Mouse (Mus musculus) forebrain, embryonic 10.5 days (tissue): ENCODE data around the gene Phf21b. TPM values are rescaled to one million over a fixed set of nuclear protein-coding genes. Genes with fewer than 3 reads are reported as not detected.
"Not testable (repeated sequence)": the region's sequence is repeated elsewhere in the genome, so short reads cannot be mapped to it uniquely, and the experiment has no call there.

Source experiments
- DNase-seq: peaks from one replicate; pipeline ENCODE4 v3.0.0-alpha.2; 2017; ENCODE audit warnings: low spot score; ENCODE audit errors: extremely low spot score
- H3K27ac ChIP-seq: fragments of 300-500 bp; sonication (generic); 2 replicates; pipeline ENCODE4 v1.5.1; 2016; ENCODE audit warnings: mild to moderate bottlenecking
- H3K27me3 ChIP-seq: fragments of 300-500 bp; sonication (generic); 2 replicates; pipeline ENCODE4 v1.6.1; 2016; ENCODE audit warnings: mild to moderate bottlenecking; ENCODE audit not compliant: poor library complexity, severe bottlenecking
- H3K36me3 ChIP-seq: fragments of 300-500 bp; sonication (generic); replicated peaks from 2 replicates; pipeline ENCODE4 v1.6.1; 2016; ENCODE audit warnings: mild to moderate bottlenecking, moderate library complexity
- H3K4me1 ChIP-seq: fragments of 300-500 bp; sonication (generic); 2 replicates; pipeline ENCODE4 v1.6.1; 2016
- H3K4me3 ChIP-seq: fragments of 300-500 bp; sonication (generic); 2 replicates; pipeline ENCODE4 v1.5.1; 2016; ENCODE audit warnings: mild to moderate bottlenecking, moderate library complexity
- H3K9me3 ChIP-seq: fragments of 300-500 bp; sonication (generic); 2 replicates; pipeline ENCODE4 v1.6.1; 2016; ENCODE audit warnings: mild to moderate bottlenecking, moderate library complexity
- WGBS: fragments of 180-500 bp; shearing (Covaris S2); methylation state at CpG from one replicate; pipeline ENCODE4 v1.1.7; 2016; 5-methylcytosine and 5-hydroxymethylcytosine counted together
- polyA plus RNA-seq: library from polyadenylated mRNA; unstranded; fragments of >200 nt; fragmentation: Nextera tagmentation; extraction: Ambion mirVana; gene quantifications from 2 replicates; pipeline ENCODE4 v1.2.1, GENCODE M21; 2016

Gene Phf21b
- polyA plus RNA-seq, result 6.8 and 7.6 TPM in 2 replicates

- peak; percentile 91 for DNase-seq
- WGBS, result under 1% methylated on average over 72 of the region's 76 CpGs
- Histone ChIP-seq H3K4me3 (peak within 1 kb of the TSS; percentile 86), H3K27ac (peak within 1 kb of the TSS; percentile 92), H3K4me1 (peaks cover 52% of the 10 kb centered on the region), H3K27me3 (peaks cover 23% of the 10 kb centered on the region; the same call in 1 of the 2 replicates), H3K36me3 (peaks cover 1% of the 10 kb centered on the region; the same call in 1 of the 2 replicates), H3K9me3 (no peaks in the 10 kb centered on the region)
Observed at GRCm38 (mm10) chr15:84856006-84856995, at the start of gene Phf21b. TSS of gene Phf21b (minus strand) at chr15:84856049.

GRCm38 (mm10) chr15:84903843-84904385 lies 48.1 kb upstream of the Phf21b start:
- 67% methylated on average over 7 of the region's 7 CpGs for WGBS
- Histone ChIP-seq H3K9me3 (no peaks in the 10 kb centered on the region), H3K36me3 (no peaks in the 10 kb centered on the region), H3K27ac (no peak overlapping the region), H3K4me1 (peaks cover 4% of the 10 kb centered on the region; the same call in 1 of the 2 replicates), H3K4me3 (no peak overlapping the region), H3K27me3 (no peaks in the 10 kb centered on the region)
- no peak for DNase-seq

GRCm38 (mm10) chr15:84898077-84898476 lies 42.2 kb upstream of the Phf21b start:
- no peaks in the 10 kb centered on the region for H3K27me3 ChIP-seq
- no peak for DNase-seq
- no peak overlapping the region for H3K4me3 ChIP-seq
- H3K36me3 ChIP-seq, result no peaks in the 10 kb centered on the region
- WGBS, result 81% methylated on average over 7 of the region's 7 CpGs
- H3K27ac ChIP-seq, result no peak overlapping the region
- H3K9me3 ChIP-seq, result peaks cover 11% of the 10 kb centered on the region
- peaks cover 11% of the 10 kb centered on the region; the same call in 1 of the 2 replicates for H3K4me1 ChIP-seq

GRCm38 (mm10) chr15:84896664-84897063 lies 40.8 kb upstream of the Phf21b start:
- DNase-seq, result no peak
- H3K4me3 ChIP-seq, result no peak overlapping the region
- H3K36me3 ChIP-seq, result no peaks in the 10 kb centered on the region
- no peaks in the 10 kb centered on the region for H3K27me3 ChIP-seq
- peaks cover 11% of the 10 kb centered on the region for H3K4me1 ChIP-seq
- H3K9me3 ChIP-seq, result peaks cover 11% of the 10 kb centered on the region
- WGBS, result 76% methylated on average over 1 of the region's 1 CpGs
- H3K27ac ChIP-seq, result no peak overlapping the region

GRCm38 (mm10) chr15:84896216-84896615 lies 40.4 kb upstream of the Phf21b start:
- peaks cover 15% of the 10 kb centered on the region for H3K4me1 ChIP-seq
- peaks cover 11% of the 10 kb centered on the region for H3K9me3 ChIP-seq
- not testable (repeated sequence) for H3K36me3 ChIP-seq, H3K4me3 ChIP-seq, H3K27ac ChIP-seq, H3K27me3 ChIP-seq, DNase-seq
- 79% methylated on average over 10 of the region's 10 CpGs for WGBS

GRCm38 (mm10) chr15:84891658-84892057 lies 35.8 kb upstream of the Phf21b start:
- H3K27me3 ChIP-seq, result no peaks in the 10 kb centered on the region
- peak; percentile 74 for DNase-seq
- H3K36me3 ChIP-seq, result no peaks in the 10 kb centered on the region
- no peak overlapping the region for H3K27ac ChIP-seq
- peaks cover 11% of the 10 kb centered on the region for H3K9me3 ChIP-seq
- peaks cover 15% of the 10 kb centered on the region for H3K4me1 ChIP-seq
- WGBS, result 2% methylated on average over 3 of the region's 3 CpGs
- no peak overlapping the region for H3K4me3 ChIP-seq

- DNase-seq, result no peak
- Histone ChIP-seq H3K27ac (no peak overlapping the region), H3K36me3 (no peaks in the 10 kb centered on the region), H3K9me3 (peaks cover 11% of the 10 kb centered on the region), H3K4me3 (no peak overlapping the region), H3K4me1 (peaks cover 15% of the 10 kb centered on the region), H3K27me3 (no peaks in the 10 kb centered on the region)
- WGBS, result 57% methylated on average over 3 of the region's 3 CpGs
Observed at GRCm38 (mm10) chr15:84891246-84891645, 35.4 kb upstream of the Phf21b start.

- Histone ChIP-seq H3K4me3 (no peak overlapping the region), H3K9me3 (no peaks in the 10 kb centered on the region), H3K27ac (no peak overlapping the region), H3K27me3 (no peaks in the 10 kb centered on the region), H3K36me3 (no peaks in the 10 kb centered on the region), H3K4me1 (peaks cover 15% of the 10 kb centered on the region)
- 93% methylated on average over 12 of the region's 12 CpGs for WGBS
- no peak for DNase-seq
Observed at GRCm38 (mm10) chr15:84888066-84888465, 32.2 kb upstream of the Phf21b start.

- H3K4me3 ChIP-seq, result no peak overlapping the region
- H3K4me1 ChIP-seq, result peaks cover 5% of the 10 kb centered on the region; the same call in 1 of the 2 replicates
- H3K27ac ChIP-seq, result no peak overlapping the region
- 86% methylated on average over 12 of the region's 12 CpGs for WGBS
- H3K36me3 ChIP-seq, result no peaks in the 10 kb centered on the region
- H3K27me3 ChIP-seq, result no peaks in the 10 kb centered on the region
- DNase-seq, result no peak
- H3K9me3 ChIP-seq, result no peaks in the 10 kb centered on the region
Observed at GRCm38 (mm10) chr15:84877029-84877815, 21.4 kb upstream of the Phf21b start.

- no peaks in the 10 kb centered on the region for H3K4me1 ChIP-seq
- no peaks in the 10 kb centered on the region for H3K9me3 ChIP-seq
- no peaks in the 10 kb centered on the region for H3K36me3 ChIP-seq
- 82% methylated on average over 4 of the region's 4 CpGs for WGBS
- H3K27me3 ChIP-seq, result no peaks in the 10 kb centered on the region
- no peak overlapping the region for H3K27ac ChIP-seq
- no peak overlapping the region for H3K4me3 ChIP-seq
- DNase-seq, result no peak
Observed at GRCm38 (mm10) chr15:84873867-84874266, 18.0 kb upstream of the Phf21b start.

- no peak for DNase-seq
- H3K36me3 ChIP-seq, result no peaks in the 10 kb centered on the region
- WGBS, result 93% methylated on average over 11 of the region's 11 CpGs
- H3K9me3 ChIP-seq, result no peaks in the 10 kb centered on the region
- no peak overlapping the region for H3K4me3 ChIP-seq
- no peak overlapping the region for H3K27ac ChIP-seq
- no peaks in the 10 kb centered on the region for H3K4me1 ChIP-seq
- H3K27me3 ChIP-seq, result no peaks in the 10 kb centered on the region
Observed at GRCm38 (mm10) chr15:84873079-84873478, 17.2 kb upstream of the Phf21b start.

- Histone ChIP-seq H3K4me3 (no peak overlapping the region), H3K27ac (no peak overlapping the region), H3K9me3 (no peaks in the 10 kb centered on the region), H3K36me3 (no peaks in the 10 kb centered on the region), H3K4me1 (no peaks in the 10 kb centered on the region), H3K27me3 (no peaks in the 10 kb centered on the region)
- no peak for DNase-seq
- WGBS, result 84% methylated on average over 3 of the region's 3 CpGs
Observed at GRCm38 (mm10) chr15:84871802-84872201, 16.0 kb upstream of the Phf21b start.
